Mouse (Mus musculus) thymus, adult 2 months (tissue): ENCODE data around the gene Mgat4b. TPM values are rescaled to one million over a fixed set of nuclear protein-coding genes. Genes with fewer than 3 reads are reported as not detected.

Experiments
- DNase-seq: peaks from one replicate; pipeline ENCODE4 v3.0.0; 2021
- H3K27ac ChIP-seq: fragments of 200-500 bp; 2 replicates; pipeline ENCODE4 v1.5.1; 2012; ENCODE audit warnings: low read length, control low read depth; ENCODE audit not compliant: control insufficient read depth, insufficient read depth
- H3K27me3 ChIP-seq: fragments of 200-500 bp; 2 replicates; pipeline ENCODE4 v1.6.1; 2012; ENCODE audit warnings: mild to moderate bottlenecking, low read length, moderate library complexity, mixed read lengths; ENCODE audit not compliant: control insufficient read depth, insufficient read depth
- H3K36me3 ChIP-seq: fragments of 200-500 bp; 2 replicates; pipeline ENCODE4 v1.6.1; 2012; ENCODE audit warnings: mild to moderate bottlenecking, low read length, moderate library complexity; ENCODE audit not compliant: control insufficient read depth, insufficient read depth
- H3K4me1 ChIP-seq: fragments of 200-500 bp; replicated peaks from 2 replicates; pipeline ENCODE4 v1.6.1; 2012; ENCODE audit warnings: low read length; ENCODE audit not compliant: control insufficient read depth, insufficient read depth
- H3K4me3 ChIP-seq: fragments of 200-500 bp; 2 replicates; pipeline ENCODE4 v1.5.1; 2012; ENCODE audit warnings: mild to moderate bottlenecking, low read length, control low read depth, moderate library complexity; ENCODE audit not compliant: control insufficient read depth, insufficient read depth
- CTCF ChIP-seq: fragments of 200-500 bp; IDR thresholded peaks from 2 replicates; pipeline ENCODE4 v1.5.1; 2012; ENCODE audit warnings: mild to moderate bottlenecking, control low read depth, low read length, moderate library complexity, borderline replicate concordance; ENCODE audit not compliant: control insufficient read depth, poor library complexity, insufficient read depth; ENCODE audit errors: extremely low read depth
- POLR2A ChIP-seq: fragments of 200-500 bp; IDR thresholded peaks from 2 replicates; pipeline ENCODE4 v1.6.1; 2012; ENCODE audit warnings: mild to moderate bottlenecking, low read length, control low read depth, moderate library complexity; ENCODE audit not compliant: control insufficient read depth, poor library complexity, insufficient read depth; ENCODE audit errors: extremely low read depth
- WGBS: fragments of 180-500 bp; shearing (Covaris S2); methylation state at CpG from one replicate; pipeline ENCODE4 v1.1.7; 2018; 5-methylcytosine and 5-hydroxymethylcytosine counted together
- polyA plus RNA-seq: library from polyadenylated mRNA; depleted of rRNA; stranded (reverse); fragments of >200 nt; gene quantifications from 2 replicates; pipeline ENCODE4 v1.2.3, GENCODE M21; 2012

Mgat4b gene
- polyA plus RNA-seq, 1 experiment = 29.5 TPM

DNA sequence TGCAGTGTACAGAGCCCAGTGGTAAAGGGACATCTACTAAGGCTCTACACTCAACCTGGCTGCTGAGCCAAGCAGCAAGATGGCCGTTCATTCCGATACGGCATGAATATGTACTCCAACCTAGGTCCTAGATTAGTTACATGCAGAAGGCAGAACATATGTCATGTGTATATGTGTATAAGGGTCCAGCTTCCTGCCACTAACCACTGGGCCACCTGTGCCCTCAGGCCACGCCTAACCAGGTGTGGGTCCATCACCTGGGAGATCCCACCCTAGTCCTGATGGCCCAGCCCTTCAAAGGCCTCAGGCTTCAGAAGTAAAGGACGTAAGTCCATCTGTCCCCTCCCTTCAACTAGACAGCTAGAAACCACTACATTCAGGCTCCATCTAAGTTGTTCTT lies 2.7 kb upstream of the Mgat4b start:
- DNase-seq = no peak
- Histone ChIP-seq H3K4me3 (no peak overlapping the region), H3K36me3 (peaks cover 39% of the 10 kb centered on the region), H3K4me1 (peaks cover 7% of the 10 kb centered on the region), H3K27ac (no peak overlapping the region), H3K27me3 (no peaks in the 10 kb centered on the region)
- 92% methylated on average over 5 of the region's 5 CpGs for WGBS
- TF ChIP-seq POLR2A = no peak
- no peak for TF ChIP-seq CTCF

DNA sequence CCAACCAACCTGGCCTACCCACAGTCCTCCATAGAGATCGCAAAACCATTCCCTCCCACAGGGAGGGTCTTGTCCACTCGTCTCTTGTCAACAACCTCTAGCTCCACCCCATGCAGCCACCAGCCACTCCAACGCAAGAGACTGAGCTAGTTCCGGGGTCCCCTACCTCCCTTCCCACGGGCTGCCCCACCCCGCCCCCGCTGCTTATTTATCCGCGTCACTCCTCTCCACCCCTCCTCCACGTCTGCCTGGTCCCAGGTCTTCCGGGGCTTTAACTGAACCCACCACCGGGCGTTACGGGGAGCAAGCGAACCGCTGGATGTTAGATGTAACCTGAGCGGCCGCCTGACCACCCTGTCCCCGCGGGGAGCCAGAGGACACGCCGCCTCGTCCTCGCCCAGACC lies 587 bp upstream of the Mgat4b start:
- DNase-seq = peak; percentile 90
- peaks cover 24% of the 10 kb centered on the region for H3K36me3 ChIP-seq
- peak overlapping the region; percentile 93 for H3K4me3 ChIP-seq
- H3K4me1 ChIP-seq = peaks cover 7% of the 10 kb centered on the region
- no peak for TF ChIP-seq CTCF
- TF ChIP-seq POLR2A = no peak
- under 1% methylated on average over 24 of the region's 24 CpGs for WGBS
- H3K27me3 ChIP-seq = no peaks in the 10 kb centered on the region
- H3K27ac ChIP-seq = peak overlapping the region; percentile 83

DNA sequence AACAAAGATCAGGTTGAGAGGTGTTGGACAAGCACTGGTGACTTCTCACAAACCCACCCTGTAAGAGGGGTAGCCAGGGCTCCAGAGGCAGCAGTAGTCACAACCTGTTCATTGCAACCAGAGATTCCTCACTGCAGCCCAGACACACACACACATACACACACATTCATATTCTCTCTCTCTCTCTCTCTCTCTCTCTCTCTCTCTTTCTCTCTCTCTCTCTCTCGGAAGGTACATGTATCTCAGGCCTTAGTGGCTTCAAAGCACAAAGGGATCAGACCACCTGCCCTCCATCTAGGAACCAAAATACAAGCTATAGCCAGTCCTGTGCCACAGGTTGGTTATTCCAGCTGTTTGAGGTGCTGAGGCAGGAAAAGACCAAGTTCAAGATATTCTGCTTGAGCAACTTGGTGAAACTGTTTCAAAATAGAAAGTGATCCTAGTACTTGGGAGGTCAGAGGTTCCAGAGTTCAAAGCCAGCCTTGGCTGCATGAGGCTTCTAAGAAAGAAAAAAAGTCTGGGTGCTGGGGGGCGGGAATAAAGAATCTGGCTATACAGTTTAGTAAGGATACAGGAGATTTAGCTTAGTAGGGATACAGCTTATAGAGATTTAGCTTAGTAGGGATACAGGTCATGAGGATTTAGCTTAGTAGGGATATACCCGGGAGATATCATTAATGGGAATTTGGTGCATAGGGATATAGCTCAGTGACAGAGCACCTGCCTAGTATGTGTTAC lies 801 bp downstream of the Mgat4b start:
- Histone ChIP-seq H3K27me3 (no peaks in the 10 kb centered on the region), H3K36me3 (peaks cover 10% of the 10 kb centered on the region), H3K4me3 (no peak overlapping the region; the same call in 1 of the 2 replicates), H3K27ac (no peak overlapping the region; the same call in 1 of the 2 replicates), H3K4me1 (peaks cover 7% of the 10 kb centered on the region)
- no peak for DNase-seq
- no peak for TF ChIP-seq CTCF
- no peak for TF ChIP-seq POLR2A
- 92% methylated on average over 3 of the region's 3 CpGs for WGBS

DNA sequence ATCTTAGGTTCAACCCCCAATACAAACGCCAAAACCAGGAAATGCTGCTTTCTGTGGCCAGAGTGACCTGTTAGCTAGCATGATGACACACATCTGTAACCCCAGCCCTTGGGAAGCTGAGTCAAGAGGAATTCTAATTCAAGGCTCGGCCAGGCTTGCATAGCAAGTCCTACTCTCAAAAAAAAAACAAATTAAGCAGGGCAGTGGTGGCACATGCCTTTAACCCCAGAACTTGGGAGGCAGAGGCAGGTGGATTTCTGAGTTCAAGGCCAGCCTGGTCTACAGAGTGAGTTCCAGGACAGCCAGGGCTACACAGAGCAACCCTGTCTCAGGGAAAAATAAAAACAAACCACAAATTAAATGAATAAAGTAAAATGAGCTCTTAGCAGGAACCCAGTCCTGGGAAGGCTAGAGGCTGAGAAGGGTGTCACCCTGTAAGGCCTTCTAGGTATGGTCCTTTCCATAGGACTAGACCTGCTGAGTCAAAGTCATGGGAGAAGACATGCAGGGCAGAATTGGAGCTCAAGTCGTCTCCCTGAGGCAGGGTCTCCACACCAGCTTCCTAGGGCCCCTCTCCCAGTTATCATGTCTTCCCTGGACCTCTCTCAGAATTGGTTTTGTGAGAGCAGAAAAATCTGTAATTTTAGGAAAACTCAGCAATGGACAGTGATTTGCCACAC lies 1.5 kb downstream of the Mgat4b start:
- no peak for TF ChIP-seq POLR2A
- no peak for TF ChIP-seq CTCF
- Histone ChIP-seq H3K4me3 (no peak overlapping the region), H3K36me3 (0 out of 2 replicates have a peak, but pooled peaks cover 3% of the 10 kb centered on the region), H3K4me1 (peaks cover 7% of the 10 kb centered on the region), H3K27ac (no peak overlapping the region), H3K27me3 (no peaks in the 10 kb centered on the region)
- WGBS = 84% methylated on average over 3 of the region's 3 CpGs
- DNase-seq = no peak

DNA sequence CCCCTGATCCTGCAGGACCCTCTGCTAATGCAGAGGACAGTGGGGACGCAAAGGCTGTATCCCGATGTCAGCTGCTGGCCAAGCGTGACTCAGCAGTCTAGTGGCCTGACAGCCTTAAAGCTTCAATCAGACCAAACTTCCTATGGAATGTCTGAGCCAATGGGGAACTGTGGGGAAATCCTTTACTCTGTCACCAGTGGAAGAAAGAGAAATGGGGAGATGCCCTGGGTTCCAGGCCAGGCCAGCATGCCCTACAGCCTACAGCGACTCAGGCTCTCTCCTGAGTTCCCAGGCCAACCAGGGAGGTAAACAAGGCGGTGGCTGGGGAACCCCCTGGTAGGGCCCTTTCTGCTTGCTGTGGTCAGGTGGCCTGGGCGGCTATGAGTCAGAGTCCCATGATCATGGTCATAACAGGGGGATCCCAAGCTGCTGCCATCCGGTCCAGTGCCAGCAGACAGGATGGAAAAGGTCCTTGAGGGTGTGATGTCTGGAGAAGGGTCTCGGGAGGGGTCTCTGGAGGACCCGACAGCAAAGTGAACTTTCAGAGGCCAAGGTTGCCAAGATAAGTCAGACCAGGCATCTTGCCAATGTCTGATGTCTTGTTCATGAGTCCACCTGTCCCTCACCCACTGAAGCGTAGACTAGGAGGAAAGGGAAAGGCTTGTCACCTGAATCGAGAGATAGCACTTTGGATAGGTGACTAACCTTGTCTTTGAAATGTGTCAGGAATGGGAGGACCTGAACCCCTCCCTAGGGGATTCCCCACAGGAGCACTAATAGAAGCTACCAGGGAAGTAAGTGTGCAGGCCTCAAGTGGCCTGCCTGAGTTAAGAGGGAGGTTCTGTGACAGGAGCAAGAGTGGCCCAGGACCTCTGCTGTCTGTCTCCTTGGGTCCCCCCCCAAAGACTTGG lies 2.4 kb downstream of the Mgat4b start:
- H3K36me3 ChIP-seq = no peaks in the 10 kb centered on the region
- DNase-seq = no peak
- WGBS = 86% methylated on average over 11 of the region's 11 CpGs
- peaks cover 7% of the 10 kb centered on the region for H3K4me1 ChIP-seq
- H3K27ac ChIP-seq = no peak overlapping the region
- TF ChIP-seq POLR2A = no peak
- TF ChIP-seq CTCF = no peak
- no peak overlapping the region for H3K4me3 ChIP-seq
- no peaks in the 10 kb centered on the region for H3K27me3 ChIP-seq

DNA sequence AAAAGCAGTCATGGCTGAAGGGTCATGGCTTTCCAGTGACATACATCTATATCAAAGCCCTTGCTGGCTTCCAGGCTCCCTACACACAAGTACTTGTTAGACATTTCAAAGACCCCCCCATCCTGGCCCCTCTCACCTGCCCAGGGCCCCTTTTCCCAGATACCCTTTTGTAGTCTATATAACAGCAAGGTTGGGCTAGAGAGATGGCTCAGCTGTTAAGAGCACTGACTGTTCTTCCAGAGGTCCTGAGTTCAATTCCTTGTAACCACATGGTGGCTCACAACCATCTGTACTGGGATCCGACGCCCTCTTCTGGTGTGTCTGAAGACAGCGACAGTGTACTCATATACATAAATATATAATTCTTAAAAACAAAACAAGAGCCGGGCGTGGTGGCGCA lies 3.9 kb downstream of the Mgat4b start:
- no peak overlapping the region for H3K4me3 ChIP-seq
- DNase-seq = no peak
- peaks cover 7% of the 10 kb centered on the region for H3K4me1 ChIP-seq
- no peaks in the 10 kb centered on the region for H3K27me3 ChIP-seq
- 95% methylated on average over 6 of the region's 6 CpGs for WGBS
- H3K27ac ChIP-seq = no peak overlapping the region
- no peak for TF ChIP-seq POLR2A
- no peak for TF ChIP-seq CTCF
- H3K36me3 ChIP-seq = no peaks in the 10 kb centered on the region
